Mouse (Mus musculus) heart, adult 2 months (tissue): ENCODE measurements around the gene Sf3b5. TPM values are rescaled to one million over a fixed set of nuclear protein-coding genes. Genes with fewer than 3 reads are reported as not detected.
"Not testable (repeated sequence)": the region's sequence is repeated elsewhere in the genome, so short reads cannot be mapped to it uniquely, and the experiment has no call there.

Source experiments
- DNase-seq, 2 experiments: peaks; one replicate each; pipeline ENCODE4 v3.0.0; 2021
- H3K27ac ChIP-seq: fragments of 200-600 bp; 2 replicates; pipeline ENCODE4 v1.8.1; 2022
- H3K27me3 ChIP-seq: fragments of 200-500 bp; 2 replicates; pipeline ENCODE4 v1.6.1; 2012; ENCODE audit warnings: mild to moderate bottlenecking, low read length, inconsistent platforms, mixed read lengths; ENCODE audit not compliant: control insufficient read depth, insufficient read depth
- H3K36me3 ChIP-seq: fragments of 200-500 bp; 2 replicates; pipeline ENCODE4 v1.6.1; 2012; ENCODE audit warnings: low read length, inconsistent platforms; ENCODE audit not compliant: control insufficient read depth, insufficient read depth
- H3K4me1 ChIP-seq: fragments of 200-500 bp; 2 replicates; pipeline ENCODE4 v1.6.1; 2011; ENCODE audit warnings: low read length; ENCODE audit not compliant: control insufficient read depth, insufficient read depth
- H3K4me3 ChIP-seq: fragments of 200-600 bp; 2 replicates; pipeline ENCODE4 v1.8.1; 2022
- H3K79me2 ChIP-seq: fragments of 200-500 bp; replicated peaks from 2 replicates; pipeline ENCODE4 v1.6.1; 2012; ENCODE audit warnings: mild to moderate bottlenecking, inconsistent platforms, low read length, moderate library complexity, mixed read lengths; ENCODE audit not compliant: control insufficient read depth, insufficient read depth
- H3K9ac ChIP-seq: fragments of 200-500 bp; 2 replicates; pipeline ENCODE4 v1.6.1; 2012; ENCODE audit warnings: low read depth, mild to moderate bottlenecking, control low read depth, inconsistent platforms, low read length, mixed read lengths
- CTCF ChIP-seq: fragments of 200-600 bp; IDR thresholded peaks from 2 replicates; pipeline ENCODE4 v1.8.1; 2022; ENCODE audit warnings: antibody characterized with exemption, mild to moderate bottlenecking, moderate library complexity
- EP300 ChIP-seq: fragments of 200-500 bp; IDR thresholded peaks from 2 replicates; pipeline ENCODE4 v1.6.1; 2011; ENCODE audit warnings: low read depth, low read length, control low read depth; ENCODE audit not compliant: insufficient read depth
- POLR2A ChIP-seq: fragments of 200-500 bp; IDR thresholded peaks from 2 replicates; pipeline ENCODE4 v1.6.1; 2011; ENCODE audit warnings: mild to moderate bottlenecking, low read depth, low read length, control low read depth; ENCODE audit not compliant: insufficient read depth
- WGBS: fragments of 180-500 bp; shearing (Covaris S2); methylation state at CpG from one replicate; pipeline ENCODE4 v1.1.7; 2018; 5-methylcytosine and 5-hydroxymethylcytosine counted together
- intact Hi-C: fragments of 180-260 bp; cut with DNase I; formaldehyde crosslinking; loops from one replicate; pipeline ENCODE4 v1.15.1; 2025
- polyA plus RNA-seq: library from polyadenylated mRNA; depleted of rRNA; stranded (reverse); fragments of >200 nt; gene quantifications from 2 replicates; pipeline ENCODE4 v1.2.3, GENCODE M21; 2012
- total RNA-seq, 2 experiments: library from RNA; stranded (reverse); gene quantifications; 2 replicates each; pipeline ENCODE4 v1.2.3; 2021

Sf3b5 gene
- total and polyA plus RNA-seq, 3 experiments: 6.6 to 14.8 (median 7.4) TPM

DNA sequence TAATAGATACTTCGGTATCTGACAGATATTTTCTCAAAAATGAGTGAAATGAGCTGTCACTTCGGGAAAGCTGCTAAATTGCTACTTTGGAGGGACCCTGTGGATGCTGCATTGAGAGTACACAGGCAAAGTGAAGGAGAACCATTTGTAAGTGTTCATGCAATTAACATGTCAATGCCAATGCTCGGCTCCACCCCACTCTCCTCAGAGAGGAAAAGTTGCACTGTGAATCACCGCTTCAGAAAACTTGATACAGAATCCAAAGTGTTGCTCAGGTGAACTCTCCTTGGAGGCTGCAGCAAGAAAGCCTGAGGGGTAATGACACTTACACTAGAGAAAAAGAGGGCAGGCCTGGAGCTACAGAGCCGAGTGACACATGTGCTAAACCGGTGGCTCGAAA lies 8.9 kb downstream of the Sf3b5 start:
- no peaks in the 10 kb centered on the region for H3K79me2 ChIP-seq
- no peak for DNase-seq
- H3K9ac ChIP-seq: no peak overlapping the region
- no peak overlapping the region for H3K27ac ChIP-seq
- no peaks in the 10 kb centered on the region for H3K36me3 ChIP-seq
- intact Hi-C loops: loop anchor here (10.0 kb wide), 1 partner anchor 311 kb away; no protein-coding TSS in a partner anchor
- H3K4me3 ChIP-seq: no peak overlapping the region
- 80% methylated on average over 7 of the region's 7 CpGs for WGBS
- no peaks in the 10 kb centered on the region for H3K27me3 ChIP-seq
- TF ChIP-seq EP300 (no peak), CTCF (no peak), POLR2A (no peak)
- peaks cover 3% of the 10 kb centered on the region for H3K4me1 ChIP-seq

DNA sequence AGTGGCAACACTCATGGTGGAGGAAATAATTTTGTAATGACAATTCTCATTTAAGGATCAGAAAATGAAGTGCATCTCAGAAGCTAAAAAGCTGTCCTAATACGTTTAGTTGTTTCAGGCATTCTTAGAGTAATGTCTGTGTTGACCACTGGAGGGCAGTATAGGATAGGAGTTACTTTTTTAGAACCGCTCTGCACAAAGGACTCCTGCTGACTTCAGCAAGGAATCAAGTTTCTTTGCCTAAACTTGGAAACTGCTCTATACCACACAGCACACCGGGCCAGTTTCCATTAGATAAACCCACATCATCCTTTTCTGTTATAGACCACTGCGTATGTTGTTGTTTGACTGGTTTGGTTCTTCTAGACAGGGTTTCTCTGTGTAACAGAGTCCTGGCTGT lies 11.4 kb downstream of the Sf3b5 start:
- intact Hi-C loops: loop anchor here (1.0 to 10.0 kb wide), 4 partner anchors 70 to 1374 kb away; no protein-coding TSS in a partner anchor
- H3K4me1 ChIP-seq: no peaks in the 10 kb centered on the region
- DNase-seq: peak in 1 of 2 experiments; percentile 8
- no peak overlapping the region for H3K9ac ChIP-seq
- H3K27me3 ChIP-seq: no peaks in the 10 kb centered on the region
- no peaks in the 10 kb centered on the region for H3K36me3 ChIP-seq
- TF ChIP-seq POLR2A (no peak), CTCF (peak; percentile 93), EP300 (no peak)
- no peak overlapping the region for H3K27ac ChIP-seq
- no peaks in the 10 kb centered on the region for H3K79me2 ChIP-seq
- H3K4me3 ChIP-seq: no peak overlapping the region
- 11% methylated on average over 4 of the region's 4 CpGs for WGBS

DNA sequence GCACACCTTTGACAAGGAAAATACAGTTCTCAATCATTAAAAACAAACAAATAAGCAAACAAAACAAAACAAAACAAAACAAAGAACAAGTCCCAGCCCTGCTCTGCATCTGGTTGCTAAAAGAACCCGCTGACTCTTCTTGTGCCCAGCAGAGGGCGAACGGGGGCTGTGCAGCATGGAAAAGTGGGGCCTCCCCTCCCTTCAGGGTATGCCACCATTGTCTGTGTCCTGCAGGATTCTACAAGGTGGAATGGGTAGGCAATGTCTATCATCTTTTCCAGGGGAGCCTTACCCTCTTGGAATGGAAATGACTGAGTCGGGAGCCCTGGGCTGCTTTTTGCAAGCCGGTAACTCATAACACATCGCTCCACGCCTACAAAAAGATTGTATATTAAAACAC lies 13.4 kb downstream of the Sf3b5 start:
- Histone ChIP-seq H3K27me3 (no peaks in the 10 kb centered on the region), H3K79me2 (no peaks in the 10 kb centered on the region), H3K4me1 (no peaks in the 10 kb centered on the region), H3K4me3 (no peak overlapping the region), H3K36me3 (no peaks in the 10 kb centered on the region), H3K9ac (no peak overlapping the region), H3K27ac (no peak overlapping the region)
- intact Hi-C loops: loop anchor here (10.0 kb wide), 1 partner anchor 306 kb away; no protein-coding TSS in a partner anchor
- DNase-seq: peak in 1 of 2 experiments; percentile 26
- 64% methylated on average over 7 of the region's 7 CpGs for WGBS
- TF ChIP-seq CTCF (peak; percentile 70), POLR2A (no peak)

DNA sequence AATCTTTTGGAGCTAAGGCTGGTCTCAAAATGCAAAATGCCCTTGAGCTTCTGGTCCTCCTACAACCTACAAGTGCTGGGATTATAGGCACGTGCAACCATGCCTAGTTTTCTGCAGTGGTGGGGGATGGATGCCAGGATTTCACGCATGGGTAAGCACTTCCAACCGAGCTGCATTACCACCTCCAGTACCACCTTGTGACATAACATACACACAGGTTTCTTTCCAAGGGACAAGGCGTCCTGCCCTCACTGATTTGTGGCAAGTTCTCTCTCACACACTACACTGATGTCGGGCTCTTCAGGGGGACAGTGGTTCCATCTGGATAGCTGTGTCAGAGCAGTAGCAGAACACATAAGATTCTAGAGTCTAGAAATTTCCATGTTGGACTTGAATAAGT lies 13.9 kb downstream of the Sf3b5 start:
- no peak for DNase-seq
- H3K9ac ChIP-seq: no peak overlapping the region
- no peaks in the 10 kb centered on the region for H3K36me3 ChIP-seq
- TF ChIP-seq EP300 (no peak), POLR2A (no peak), CTCF (no peak)
- H3K27me3 ChIP-seq: no peaks in the 10 kb centered on the region
- 75% methylated on average over 5 of the region's 5 CpGs for WGBS
- no peak overlapping the region for H3K27ac ChIP-seq
- intact Hi-C loops: loop anchor here (10.0 kb wide), 1 partner anchor 306 kb away; no protein-coding TSS in a partner anchor
- no peaks in the 10 kb centered on the region for H3K79me2 ChIP-seq
- no peak overlapping the region for H3K4me3 ChIP-seq
- no peaks in the 10 kb centered on the region for H3K4me1 ChIP-seq

DNA sequence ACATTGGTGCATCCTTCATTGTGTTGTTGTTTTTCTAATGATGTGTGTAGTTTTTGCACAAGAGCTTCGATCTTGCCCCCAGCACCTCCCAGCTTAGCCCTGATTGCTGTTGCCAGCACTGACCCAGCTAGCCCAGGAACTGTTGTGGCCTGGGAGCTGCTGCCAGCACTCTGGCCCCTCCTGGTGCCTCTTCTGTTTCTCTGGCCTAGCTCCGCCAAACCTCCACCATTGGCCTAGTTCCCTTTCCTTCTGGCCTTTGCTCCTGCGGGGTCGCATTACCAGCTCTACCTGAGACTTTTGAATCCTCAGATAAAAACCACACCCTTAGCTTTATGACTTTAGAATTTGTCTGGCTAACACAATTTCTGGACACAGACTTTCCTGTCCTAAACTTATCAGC lies 17.0 kb downstream of the Sf3b5 start:
- H3K27ac ChIP-seq: no peak overlapping the region
- no peak overlapping the region for H3K4me3 ChIP-seq
- H3K79me2 ChIP-seq: no peaks in the 10 kb centered on the region
- TF ChIP-seq POLR2A (no peak), EP300 (no peak), CTCF (no peak)
- H3K9ac ChIP-seq: no peak overlapping the region
- no peaks in the 10 kb centered on the region for H3K4me1 ChIP-seq
- intact Hi-C loops: no loop called here
- no peaks in the 10 kb centered on the region for H3K27me3 ChIP-seq
- 62% methylated on average over 4 of the region's 4 CpGs for WGBS
- DNase-seq: no peak
- no peaks in the 10 kb centered on the region for H3K36me3 ChIP-seq

DNA sequence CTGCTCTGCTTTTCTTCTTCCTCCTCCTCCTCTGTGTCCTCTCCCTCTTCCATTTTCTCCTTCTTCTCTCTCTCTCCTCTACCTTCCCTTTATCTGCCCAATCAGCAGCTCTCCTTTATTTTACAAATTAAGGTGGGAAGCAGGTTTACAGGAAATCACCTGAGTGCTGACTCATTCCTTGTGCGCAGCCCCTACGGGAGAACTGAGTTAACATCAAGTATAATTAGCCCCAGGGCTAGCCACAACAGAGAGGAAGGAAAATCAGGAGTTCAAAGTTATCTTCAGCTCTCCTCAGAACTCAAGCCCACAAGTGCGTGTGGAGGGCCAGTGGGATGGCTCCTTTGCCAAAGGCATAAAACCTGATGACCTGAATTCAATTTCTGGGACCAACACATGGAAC lies 18.8 kb downstream of the Sf3b5 start:
- H3K9ac ChIP-seq, DNase-seq, H3K27me3 ChIP-seq, intact Hi-C loops, H3K36me3 ChIP-seq, H3K79me2 ChIP-seq, H3K4me3 ChIP-seq, H3K27ac ChIP-seq, H3K4me1 ChIP-seq: not testable (repeated sequence)
- 81% methylated on average over 3 of the region's 3 CpGs for whole genome bisulfite sequencing

DNA sequence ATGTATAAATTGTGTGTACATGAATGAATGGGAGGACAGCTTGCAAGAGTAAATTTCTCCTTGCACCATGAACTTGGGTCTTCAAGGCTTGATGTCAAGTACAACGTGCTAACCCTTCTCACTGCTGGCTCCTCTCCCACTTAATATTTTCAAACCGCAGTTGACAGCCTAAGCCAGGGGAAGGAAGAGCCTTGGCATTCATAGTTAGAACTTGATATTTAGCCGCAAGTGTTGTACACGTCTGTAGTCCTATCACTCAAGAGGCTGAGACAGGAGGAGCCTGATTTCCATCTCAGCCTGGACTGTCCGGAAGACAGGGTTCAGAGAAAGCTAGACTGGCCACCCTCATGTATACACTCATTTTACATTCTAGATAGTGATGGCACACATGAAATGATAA lies 22.6 kb downstream of the Sf3b5 start:
- no peak overlapping the region for H3K27ac ChIP-seq
- no peak overlapping the region for H3K9ac ChIP-seq
- no peaks in the 10 kb centered on the region for H3K27me3 ChIP-seq
- no peak overlapping the region for H3K4me3 ChIP-seq
- H3K36me3 ChIP-seq: no peaks in the 10 kb centered on the region
- no peaks in the 10 kb centered on the region for H3K79me2 ChIP-seq
- intact Hi-C loops: no loop called here
- WGBS: 78% methylated on average over 5 of the region's 5 CpGs
- TF ChIP-seq POLR2A (no peak), CTCF (no peak), EP300 (no peak)
- no peaks in the 10 kb centered on the region for H3K4me1 ChIP-seq
- DNase-seq: no peak
